Mouse (Mus musculus) kidney, adult 9 months (tissue): ENCODE measurements at regions not wholly inside any gene's neighbourhood (a gene's known extent, or its start where the extent isn't known, plus 50 kb on each side); places are given as distances from the start of the nearest gene placed in this dataset.

Experiments used
- DNase-seq: peaks from one replicate; pipeline ENCODE4 v3.0.0; 2022

- peak; percentile 75 for DNase-seq
These were observed 142.4 kb downstream of the Mtx3 start for GRCm38 (mm10) chr13:92986719-92987553.

GRCm38 (mm10) chr13:92987691-92988090, 143.1 kb downstream of the Mtx3 start:
- DNase-seq = no peak

- DNase-seq = no peak
These were observed 144.0 kb downstream of the Mtx3 start for GRCm38 (mm10) chr13:92988600-92988999.

- no peak for DNase-seq
These were observed 146.0 kb downstream of the Mtx3 start for GRCm38 (mm10) chr13:92990316-92991206.
